Mouse (Mus musculus) megakaryocyte, embryonic 14.5 days (primary cell): ENCODE measurements around the gene Lrba.

Source experiments
- FLI1 ChIP-seq: IDR thresholded peaks from 2 replicates; pipeline ENCODE4 v1.6.1; 2012; ENCODE audit warnings: low read length, inconsistent platforms, mixed read lengths
- GATA1 ChIP-seq: IDR thresholded peaks from 3 replicates; pipeline ENCODE4 v1.6.1; 2012; ENCODE audit warnings: mixed read lengths, low read length, inconsistent platforms, borderline replicate concordance

GRCm38 (mm10) chr3:86195981-86196380, 28.5 kb upstream of the Lrba start:
- TF ChIP-seq GATA1: no peak
- no peak for TF ChIP-seq FLI1
